Mouse (Mus musculus): ENCODE measurements at regions not wholly inside any gene's neighbourhood (a gene's known extent, or its start where the extent isn't known, plus 50 kb on each side); places are given as distances from the start of the nearest gene placed in this dataset.

DNA sequence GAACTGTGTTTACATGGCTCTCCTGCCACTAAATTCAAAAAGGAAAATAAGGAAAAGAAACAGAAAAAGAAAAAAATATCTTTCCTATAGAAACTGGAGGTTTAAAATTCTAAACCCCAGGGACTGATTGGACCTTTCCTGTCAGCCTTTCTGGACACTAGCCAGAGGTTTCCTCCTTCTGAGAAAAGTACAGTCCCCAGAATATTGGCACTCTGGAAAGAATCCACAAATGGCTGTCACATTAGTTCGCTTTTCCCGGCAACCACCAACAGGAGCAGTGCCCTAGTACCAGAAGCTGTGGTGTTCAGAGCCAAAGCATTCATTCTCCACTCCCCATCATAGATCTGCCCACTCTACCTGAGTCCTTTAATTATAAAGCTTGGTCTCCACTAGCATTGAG is 258.8 kb downstream of the Icos start:
- Histone ChIP-seq H3K4me1 (ENCODE audit: control insufficient read depth, insufficient read depth) (no peaks in the 10 kb centered on the region), H3K36me3 (replicated peaks; ENCODE audit: control insufficient read depth, insufficient read depth, low read length) (no peaks in the 10 kb centered on the region), H3K4me2 (ENCODE audit: low read depth, low read length) (no peak overlapping the region), H3K9me3 (replicated peaks; ENCODE audit: control insufficient read depth, low read length) (no peaks in the 10 kb centered on the region), H3K27ac (ENCODE audit: low read depth) (no peak overlapping the region), H3K9ac (replicated peaks; ENCODE audit: low read depth, low read length) (no peak overlapping the region), H3K4me3 (ENCODE audit: low read depth, low read length) (no peak overlapping the region), H3K27me3 (ENCODE audit: control insufficient read depth, insufficient read depth, low read length) (no peaks in the 10 kb centered on the region)
- WGBS: 63% methylated on average over 2 of the region's 2 CpGs
- DNase-seq (ENCODE audit: low spot score) (no peak), ATAC-seq (ENCODE audit: insufficient read depth, low read depth) (no peak)
- TF ChIP-seq EP300 (IDR thresholded peaks at IDR 0.05; ENCODE audit: low read depth): no peak
- no peak for TF ChIP-seq CTCF (IDR thresholded peaks at IDR 0.05; ENCODE audit: low read depth)

DNA sequence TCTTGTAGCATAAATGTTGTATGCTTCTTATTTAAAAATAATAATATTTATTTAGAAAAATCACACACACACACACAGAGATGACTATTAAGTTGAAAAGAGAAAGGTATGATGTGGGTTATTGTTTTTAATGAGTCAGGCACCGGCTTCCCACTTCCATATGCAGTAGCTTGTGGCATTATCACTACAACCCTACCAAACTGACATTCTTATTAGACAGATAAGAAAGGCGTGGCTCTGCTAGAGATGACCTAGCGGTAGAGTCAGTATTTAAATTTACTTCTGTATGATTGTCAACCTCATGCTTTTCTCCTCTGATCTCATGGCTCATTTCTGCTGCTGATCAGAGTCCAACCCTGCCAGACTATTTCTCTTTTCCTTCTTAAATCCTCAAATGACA is 260.9 kb downstream of the Icos start:
- no peak for ATAC-seq (ENCODE audit: insufficient read depth, low read depth)
- 66% methylated on average over 3 of the region's 3 CpGs for WGBS

DNA sequence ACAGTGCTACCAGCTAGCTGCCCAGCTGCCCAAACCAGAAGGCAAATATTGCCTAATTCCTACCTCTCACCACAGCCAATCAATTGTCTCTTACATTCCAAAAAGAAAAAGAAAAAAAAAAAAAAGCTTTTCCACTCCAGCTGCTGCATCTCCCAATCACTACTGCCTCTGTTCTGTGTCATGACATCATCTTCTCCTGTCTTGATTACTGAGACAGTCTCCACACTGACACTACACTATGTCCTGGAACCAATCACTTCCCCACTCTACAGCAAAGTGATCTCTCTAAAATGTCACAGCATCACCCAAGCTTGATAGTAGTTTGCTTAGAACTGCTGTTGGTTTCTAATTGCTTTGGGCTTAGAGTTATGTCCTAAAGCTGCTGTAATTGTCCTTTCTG is 279.8 kb downstream of the Icos start:
- DNase-seq (ENCODE audit: low spot score) (no peak), ATAC-seq (ENCODE audit: insufficient read depth, low read depth) (no peak)
- Histone ChIP-seq H3K27ac (ENCODE audit: low read depth) (no peak overlapping the region), H3K4me2 (ENCODE audit: low read depth, low read length) (no peak overlapping the region), H3K27me3 (ENCODE audit: control insufficient read depth, insufficient read depth, low read length) (no peaks in the 10 kb centered on the region), H3K36me3 (replicated peaks; ENCODE audit: control insufficient read depth, insufficient read depth, low read length) (no peaks in the 10 kb centered on the region), H3K9ac (replicated peaks; ENCODE audit: low read depth, low read length) (no peak overlapping the region), H3K9me3 (replicated peaks; ENCODE audit: control insufficient read depth, low read length) (no peaks in the 10 kb centered on the region), H3K4me1 (ENCODE audit: control insufficient read depth, insufficient read depth) (no peaks in the 10 kb centered on the region), H3K4me3 (ENCODE audit: low read depth, low read length) (no peak overlapping the region)
- TF ChIP-seq CTCF (IDR thresholded peaks at IDR 0.05; ENCODE audit: low read depth): no peak
- TF ChIP-seq EP300 (IDR thresholded peaks at IDR 0.05; ENCODE audit: low read depth): no peak

More for the DNA sequence above, 260.9 kb downstream of the Icos start:
- H3K27me3 ChIP-seq (ENCODE audit: control insufficient read depth, insufficient read depth, low read length): no peaks in the 10 kb centered on the region
- no peak for DNase-seq (ENCODE audit: low spot score)
- no peak overlapping the region for H3K4me2 ChIP-seq (ENCODE audit: low read depth, low read length)
- TF ChIP-seq CTCF (IDR thresholded peaks at IDR 0.05; ENCODE audit: low read depth): no peak
- no peak for TF ChIP-seq EP300 (IDR thresholded peaks at IDR 0.05; ENCODE audit: low read depth)
- H3K9ac ChIP-seq (replicated peaks; ENCODE audit: low read depth, low read length): no peak overlapping the region
- H3K36me3 ChIP-seq (replicated peaks; ENCODE audit: control insufficient read depth, insufficient read depth, low read length): no peaks in the 10 kb centered on the region
- no peak overlapping the region for H3K27ac ChIP-seq (ENCODE audit: low read depth)
- H3K4me1 ChIP-seq (ENCODE audit: control insufficient read depth, insufficient read depth): no peaks in the 10 kb centered on the region
- no peak overlapping the region for H3K4me3 ChIP-seq (ENCODE audit: low read depth, low read length)
- H3K9me3 ChIP-seq (replicated peaks; ENCODE audit: control insufficient read depth, low read length): no peaks in the 10 kb centered on the region

- no peak for DNase-seq (ENCODE audit: low spot score)
- Histone ChIP-seq H3K4me3 (ENCODE audit: low read depth, low read length) (no peak overlapping the region), H3K27me3 (ENCODE audit: control insufficient read depth, insufficient read depth, low read length) (no peaks in the 10 kb centered on the region), H3K4me1 (ENCODE audit: control insufficient read depth, insufficient read depth) (peaks cover 9% of the 10 kb centered on the region; the same call in 1 of the 2 replicates), H3K9me3 (replicated peaks; ENCODE audit: control insufficient read depth, low read length) (no peaks in the 10 kb centered on the region), H3K4me2 (ENCODE audit: low read depth, low read length) (peak overlapping the region; percentile 15; the same call in 1 of the 2 replicates), H3K36me3 (replicated peaks; ENCODE audit: control insufficient read depth, insufficient read depth, low read length) (no peaks in the 10 kb centered on the region), H3K9ac (replicated peaks; ENCODE audit: low read depth, low read length) (no peak overlapping the region), H3K27ac (ENCODE audit: low read depth) (no peak overlapping the region)
- TF ChIP-seq CTCF (IDR thresholded peaks at IDR 0.05; ENCODE audit: low read depth) (no peak), EP300 (IDR thresholded peaks at IDR 0.05; ENCODE audit: low read depth) (no peak)
- ATAC-seq (ENCODE audit: insufficient read depth, low read depth): no peak
- 19% methylated on average over 10 of the region's 10 CpGs for WGBS
Measured at GRCm38 (mm10) chr1:61263466-61263865, 285.7 kb downstream of the Icos start.

- no peaks in the 10 kb centered on the region for H3K9me3 ChIP-seq (replicated peaks; ENCODE audit: control insufficient read depth, low read length)
- no peaks in the 10 kb centered on the region for H3K27me3 ChIP-seq (ENCODE audit: control insufficient read depth, insufficient read depth, low read length)
- WGBS: 45% methylated on average over 4 of the region's 4 CpGs
- H3K9ac ChIP-seq (replicated peaks; ENCODE audit: low read depth, low read length): no peak overlapping the region
- no peak overlapping the region for H3K27ac ChIP-seq (ENCODE audit: low read depth)
- peaks cover 9% of the 10 kb centered on the region; the same call in 1 of the 2 replicates for H3K4me1 ChIP-seq (ENCODE audit: control insufficient read depth, insufficient read depth)
- no peak overlapping the region for H3K4me2 ChIP-seq (ENCODE audit: low read depth, low read length)
- DNase-seq (ENCODE audit: low spot score) (no peak), ATAC-seq (ENCODE audit: insufficient read depth, low read depth) (no peak)
- H3K4me3 ChIP-seq (ENCODE audit: low read depth, low read length): no peak overlapping the region
- TF ChIP-seq EP300 (IDR thresholded peaks at IDR 0.05; ENCODE audit: low read depth) (no peak), CTCF (IDR thresholded peaks at IDR 0.05; ENCODE audit: low read depth) (no peak)
- no peaks in the 10 kb centered on the region for H3K36me3 ChIP-seq (replicated peaks; ENCODE audit: control insufficient read depth, insufficient read depth, low read length)
Measured at GRCm38 (mm10) chr1:61265706-61266127, 288.0 kb downstream of the Icos start.

DNA sequence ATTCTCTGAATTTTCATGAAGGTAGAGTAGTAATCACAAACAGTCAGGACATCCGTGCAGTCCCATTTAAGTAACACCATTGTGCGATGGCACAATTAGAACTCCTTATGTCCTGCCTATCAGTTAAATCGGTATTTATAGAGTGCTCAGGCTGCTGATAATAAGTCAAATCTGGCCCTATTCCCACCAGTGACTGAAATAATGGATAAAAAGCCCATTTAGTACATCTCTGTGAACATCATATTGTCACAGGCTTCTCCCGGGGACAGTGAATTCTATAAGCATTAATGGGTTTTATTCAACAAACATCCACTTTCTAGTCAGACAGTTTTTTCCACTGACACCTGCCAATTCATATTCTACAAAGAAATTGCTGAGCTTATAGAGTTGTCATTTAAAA is 296.1 kb downstream of the Icos start:
- DNase-seq (ENCODE audit: low spot score): no peak
- Histone ChIP-seq H3K9ac (replicated peaks; ENCODE audit: low read depth, low read length) (no peak overlapping the region), H3K27ac (ENCODE audit: low read depth) (no peak overlapping the region), H3K4me3 (ENCODE audit: low read depth, low read length) (no peak overlapping the region), H3K4me2 (ENCODE audit: low read depth, low read length) (no peak overlapping the region), H3K36me3 (replicated peaks; ENCODE audit: control insufficient read depth, insufficient read depth, low read length) (no peaks in the 10 kb centered on the region), H3K27me3 (ENCODE audit: control insufficient read depth, insufficient read depth, low read length) (no peaks in the 10 kb centered on the region), H3K4me1 (ENCODE audit: control insufficient read depth, insufficient read depth) (no peaks in the 10 kb centered on the region), H3K9me3 (replicated peaks; ENCODE audit: control insufficient read depth, low read length) (no peaks in the 10 kb centered on the region)
- no peak for ATAC-seq (ENCODE audit: insufficient read depth, low read depth)
- WGBS: 64% methylated on average over 4 of the region's 4 CpGs
- no peak for TF ChIP-seq EP300 (IDR thresholded peaks at IDR 0.05; ENCODE audit: low read depth)
- TF ChIP-seq CTCF (IDR thresholded peaks at IDR 0.05; ENCODE audit: low read depth): no peak
